Mouse (Mus musculus) retina, postnatal 1 day (tissue): ENCODE data around the gene Usp7.
"Not testable (repeated sequence)": the region's sequence is repeated elsewhere in the genome, so short reads cannot be mapped to it uniquely, and the experiment has no call there.

Experiments used
- DNase-seq: peaks from one replicate; pipeline ENCODE4 v3.0.0-alpha.2; 2012

Usp7 gene

DNA sequence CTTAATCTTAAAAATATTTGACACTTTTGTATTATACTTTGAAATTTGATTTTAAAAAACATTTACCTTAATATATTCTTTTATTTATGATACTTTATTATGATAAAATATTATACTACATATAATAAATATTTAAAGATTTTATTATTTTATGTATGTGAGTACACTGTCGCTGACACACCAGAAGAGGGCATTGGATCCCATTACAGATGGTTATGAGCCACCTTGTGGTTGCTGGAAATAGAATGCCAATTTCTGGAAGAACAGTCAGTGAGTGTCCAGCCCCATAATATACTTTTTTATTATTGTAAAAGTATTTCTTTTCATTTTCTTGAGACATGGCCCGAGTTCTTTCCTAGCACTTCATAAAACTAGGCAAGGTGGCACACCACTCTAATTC is 10.4 kb downstream of the Usp7 start:
- DNase-seq, result no peak

DNA sequence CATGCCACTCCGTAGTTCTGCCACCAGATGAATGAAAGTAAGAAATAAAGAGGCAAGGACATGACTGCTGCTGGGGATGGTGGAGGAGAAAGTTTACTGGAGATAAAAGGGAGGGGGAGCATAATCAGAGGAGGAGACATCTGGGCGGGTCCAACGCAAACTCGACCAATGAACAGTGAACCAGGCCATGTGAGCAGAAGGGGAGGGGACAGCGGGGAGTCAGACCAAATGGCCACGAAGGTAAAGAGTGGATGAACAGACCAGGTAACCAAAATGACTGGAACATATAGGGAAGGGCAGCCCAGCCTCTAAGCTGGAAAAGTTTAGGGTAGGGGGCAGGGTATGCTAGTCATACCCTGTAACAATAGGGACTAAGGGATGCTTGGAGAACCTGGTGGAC is 10.9 kb downstream of the Usp7 start:
- no peak for DNase-seq

DNA sequence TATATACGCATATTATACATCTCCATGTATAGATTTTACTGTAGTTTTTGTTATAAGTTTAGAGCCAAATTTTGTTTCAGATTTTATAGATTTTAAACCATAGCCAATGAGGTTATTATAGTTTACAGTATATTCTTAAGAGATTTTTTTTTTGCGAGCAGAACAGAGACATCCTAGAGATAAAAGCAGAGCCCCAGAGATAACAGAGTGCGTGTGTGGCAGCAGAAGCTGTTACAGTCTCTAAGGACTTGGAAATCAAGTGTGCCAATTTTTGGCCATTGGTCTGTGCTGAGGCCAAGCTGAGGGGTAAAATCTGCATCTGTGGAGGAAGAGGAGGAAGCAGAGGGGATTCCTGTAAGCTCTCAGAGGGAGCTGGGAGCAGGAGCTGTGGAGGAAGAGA is 11.9 kb downstream of the Usp7 start:
- DNase-seq, result no peak

DNA sequence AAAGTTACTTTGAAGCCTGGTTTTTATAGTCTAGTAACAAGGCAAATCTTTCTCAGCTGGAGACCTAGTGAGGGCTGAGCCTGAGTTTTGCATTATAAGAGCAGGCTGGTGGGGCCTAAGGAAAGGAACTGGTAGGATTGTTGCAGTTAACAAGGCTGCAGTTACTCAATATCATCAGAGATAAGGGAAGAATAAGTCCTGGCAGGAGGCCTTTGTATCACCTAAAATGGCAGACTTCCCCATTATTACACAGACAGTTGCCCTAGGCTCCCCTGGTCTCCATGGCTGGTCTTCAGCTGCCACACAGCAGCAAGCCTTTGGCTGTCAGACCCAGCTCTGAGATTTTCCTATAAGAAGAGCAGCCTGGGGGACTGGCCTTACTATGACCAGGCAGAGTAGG is 13.4 kb downstream of the Usp7 start:
- DNase-seq, result no peak

DNA sequence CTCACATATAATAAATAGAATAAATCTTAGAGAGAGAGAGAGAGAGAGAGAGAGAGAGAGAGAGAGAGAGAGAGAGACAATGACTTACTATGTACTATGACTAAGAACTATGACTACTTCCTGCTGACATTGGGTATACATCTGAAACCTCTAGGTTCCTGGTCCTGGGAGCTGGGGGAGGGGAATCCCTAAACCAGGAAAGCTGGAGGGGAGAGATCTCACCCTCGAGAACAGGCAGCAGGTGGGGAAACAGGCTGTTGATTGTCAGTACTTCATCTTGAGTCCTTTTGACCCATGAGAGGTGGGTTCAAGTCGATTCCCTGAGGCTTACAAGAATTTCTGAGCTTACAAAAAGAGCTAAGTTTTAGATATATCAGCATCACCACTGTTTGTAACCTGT is 14.9 kb downstream of the Usp7 start:
- no peak for DNase-seq

DNA sequence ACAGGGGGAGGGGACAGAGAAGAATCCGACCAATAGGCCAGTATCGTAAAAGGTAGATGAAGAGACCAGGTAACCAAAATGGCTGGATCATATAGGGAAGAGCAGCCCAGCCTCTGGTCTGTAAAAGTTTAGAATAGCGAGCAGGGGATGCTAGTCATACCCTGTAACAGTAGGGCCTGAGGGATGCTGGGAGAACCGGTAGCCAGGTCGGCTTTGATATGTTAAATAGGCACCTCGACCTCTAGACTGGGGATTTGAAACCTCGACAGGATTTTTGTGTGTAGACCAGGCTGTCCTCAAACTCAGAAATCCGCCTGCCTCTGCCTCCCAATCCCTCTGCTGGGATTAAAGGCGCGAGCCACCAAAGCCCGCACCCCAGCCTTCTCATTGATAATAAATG is 15.5 kb downstream of the Usp7 start:
- no peak for DNase-seq

DNA sequence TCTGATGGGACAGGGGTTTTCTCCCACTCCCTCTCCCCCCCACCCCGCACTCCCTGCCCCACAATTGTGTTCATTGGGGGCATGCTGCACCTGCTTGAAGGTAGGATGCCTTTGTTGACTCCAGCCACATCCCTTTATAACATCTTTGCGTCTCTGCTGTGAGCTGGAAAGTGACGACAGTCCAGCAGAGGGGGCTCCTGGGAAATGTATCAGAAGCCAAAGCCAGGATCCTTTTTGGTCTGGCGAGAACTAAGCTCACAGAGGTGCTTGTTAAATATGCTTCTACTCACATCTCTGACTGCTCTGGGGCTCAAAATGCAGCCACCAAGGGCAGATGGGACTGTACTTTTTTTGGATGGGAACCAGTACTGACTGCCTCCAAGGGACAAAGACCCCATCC is 21.0 kb downstream of the Usp7 start:
- no peak for DNase-seq

DNA sequence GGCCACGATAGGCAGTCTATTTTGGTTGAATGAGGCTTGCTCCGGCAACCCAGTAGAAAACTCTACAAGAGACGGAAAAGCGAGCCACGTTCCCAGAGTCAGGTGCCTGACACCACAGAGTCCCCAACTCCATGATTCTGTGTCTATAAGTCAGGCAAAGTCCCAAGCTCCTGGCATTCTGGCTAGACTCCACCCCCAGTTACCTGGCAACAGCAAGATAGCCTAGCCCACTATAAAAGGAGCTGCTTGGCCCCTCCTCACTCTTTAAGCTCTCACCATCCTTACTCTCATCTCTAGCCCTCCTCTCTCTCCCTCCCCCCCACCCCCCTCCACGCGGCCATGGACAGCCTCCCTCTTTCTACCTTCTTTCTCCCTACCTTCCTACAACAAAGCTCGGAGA is 21.8 kb downstream of the Usp7 start:
- not testable (repeated sequence) for DNase-seq

DNA sequence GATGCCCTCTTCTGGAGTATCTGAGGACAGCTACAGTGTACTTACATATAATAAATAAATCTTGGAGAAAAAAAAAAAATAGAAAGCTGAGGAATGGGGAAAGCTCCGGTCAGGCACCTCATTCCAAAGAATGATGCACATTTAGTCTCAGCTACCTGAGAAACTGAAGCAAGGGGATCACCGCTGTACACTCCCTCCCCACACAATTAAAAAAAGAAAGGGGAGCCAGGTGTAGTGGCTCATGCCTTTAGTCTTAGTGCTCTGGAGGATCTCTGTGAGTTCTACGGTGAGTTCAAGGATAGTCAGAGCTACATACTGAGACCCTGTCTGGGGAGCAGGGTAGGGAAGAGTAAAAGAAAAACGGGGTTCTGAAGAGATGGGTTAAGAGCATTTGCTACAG is 22.6 kb downstream of the Usp7 start:
- DNase-seq, result peak; percentile 17

DNA sequence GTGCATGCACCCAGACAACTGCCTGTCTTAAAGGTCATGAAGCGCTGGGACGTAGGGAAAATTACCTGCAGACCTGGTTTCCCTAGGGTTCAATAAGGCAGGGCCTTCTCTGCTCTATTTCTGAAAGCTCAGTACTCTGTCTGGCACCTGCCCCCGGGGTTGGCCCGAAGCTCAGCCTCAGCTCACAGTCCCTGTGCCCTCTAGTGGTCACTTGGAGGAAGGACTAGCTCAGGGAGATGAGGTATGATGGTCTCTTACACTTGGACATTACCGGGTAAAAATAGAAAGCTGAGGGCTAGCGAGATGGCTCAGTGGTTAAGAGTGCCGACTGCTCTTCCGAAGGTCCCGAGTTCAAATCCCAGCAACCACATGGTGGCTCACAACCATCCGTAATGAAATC is 23.0 kb downstream of the Usp7 start:
- DNase-seq, result peak; percentile 83

DNA sequence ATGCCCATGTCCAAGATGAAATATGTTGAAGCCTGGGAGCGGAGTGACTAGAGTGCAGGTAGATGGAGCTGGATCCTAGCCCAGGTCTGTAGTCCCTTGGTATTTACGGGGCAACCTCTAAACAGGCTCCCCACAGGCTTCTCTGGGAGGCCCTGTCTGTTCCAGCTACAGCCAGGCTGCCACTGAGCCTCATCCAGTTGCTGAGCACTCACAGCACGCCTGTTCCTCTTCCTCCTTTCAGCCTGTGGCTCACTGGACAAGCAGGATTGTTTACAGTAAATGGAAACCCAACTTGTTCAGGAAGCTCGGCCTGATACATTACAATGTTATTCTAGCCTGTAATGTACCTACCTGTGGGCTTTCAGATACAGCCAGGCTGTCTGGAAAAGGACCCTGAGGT is 23.5 kb downstream of the Usp7 start:
- no peak for DNase-seq

DNA sequence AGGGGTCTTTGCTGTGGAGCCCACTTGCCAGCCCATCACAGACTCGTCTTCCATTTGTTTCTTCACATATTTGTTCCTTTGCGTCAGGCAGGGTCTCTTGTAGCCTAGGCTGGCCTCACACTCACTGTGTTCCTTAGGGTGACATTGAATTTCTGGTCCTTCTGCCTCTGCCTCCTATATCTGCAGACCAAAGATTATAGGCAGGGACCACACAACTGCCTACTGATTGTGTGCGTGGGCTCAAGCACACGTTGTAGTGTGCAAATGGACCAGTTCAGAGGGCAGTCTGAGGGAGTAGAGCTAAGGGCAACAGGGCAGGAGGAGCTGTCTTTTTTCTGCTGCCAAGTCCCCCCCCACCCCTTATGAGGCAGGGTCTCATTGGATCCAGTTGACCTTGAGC is 24.0 kb downstream of the Usp7 start:
- DNase-seq, result no peak

DNA sequence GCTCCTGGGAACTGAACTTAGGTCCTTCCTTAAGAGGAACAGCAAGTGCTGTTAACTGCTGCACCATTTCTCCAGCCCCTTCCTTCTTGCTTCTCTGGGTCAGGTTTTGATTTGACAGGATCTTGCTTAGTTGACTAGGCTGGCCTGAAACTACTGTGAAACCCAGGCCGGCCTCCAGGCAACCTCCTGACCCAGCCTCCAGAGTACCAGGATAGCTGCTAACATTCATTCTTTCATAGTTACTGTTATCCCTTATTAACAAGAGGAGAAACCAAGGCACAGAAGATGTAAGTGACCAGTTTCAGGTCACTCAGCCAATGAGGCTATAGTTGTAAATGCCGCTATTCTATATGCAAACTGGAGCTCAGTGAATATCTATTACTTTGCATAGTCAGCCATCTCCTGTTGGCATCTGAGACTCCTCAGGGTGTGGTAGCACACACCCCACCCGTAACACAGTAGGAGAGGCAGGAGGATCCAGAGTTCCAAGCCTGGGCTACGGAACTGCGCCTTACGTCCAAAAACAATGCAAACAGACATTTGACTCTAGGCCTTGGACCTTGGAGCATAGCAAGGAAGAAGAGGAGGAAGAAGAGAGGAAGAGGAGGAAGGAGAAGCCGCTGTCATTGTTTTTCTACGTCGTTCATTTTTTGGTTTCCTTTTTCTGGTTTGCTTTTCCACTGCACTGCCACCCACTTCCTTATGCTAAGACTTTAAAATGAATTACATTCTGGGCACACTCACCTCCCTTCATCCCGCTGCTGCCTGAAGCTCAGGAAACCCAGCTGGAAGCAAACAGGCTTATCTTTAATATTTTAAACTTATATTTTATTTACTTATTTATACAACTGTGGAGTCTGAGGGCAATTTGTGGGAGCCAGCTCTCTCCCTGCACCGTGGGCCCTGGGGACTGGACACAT is 24.7 kb downstream of the Usp7 start:
- no peak for DNase-seq

DNA sequence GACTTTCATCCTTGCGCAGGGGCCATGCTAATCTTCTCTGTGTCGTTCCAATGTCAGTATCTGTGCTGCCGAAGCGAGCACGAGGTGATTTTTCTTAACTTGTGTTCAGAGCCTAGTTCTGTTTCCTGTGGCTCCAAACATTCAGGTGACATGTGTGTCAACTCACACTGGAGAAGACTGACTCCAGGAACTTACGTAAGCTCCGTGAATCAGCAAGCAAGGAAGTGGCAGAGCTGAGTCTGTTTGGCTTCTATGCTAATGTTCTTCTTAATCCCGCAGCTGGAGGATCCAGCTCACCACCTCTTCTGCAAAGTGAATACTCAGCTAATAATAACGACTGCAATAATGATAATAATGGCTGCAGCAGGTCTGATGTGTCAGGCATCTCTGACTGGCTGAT is 25.9 kb downstream of the Usp7 start:
- DNase-seq, result no peak

DNA sequence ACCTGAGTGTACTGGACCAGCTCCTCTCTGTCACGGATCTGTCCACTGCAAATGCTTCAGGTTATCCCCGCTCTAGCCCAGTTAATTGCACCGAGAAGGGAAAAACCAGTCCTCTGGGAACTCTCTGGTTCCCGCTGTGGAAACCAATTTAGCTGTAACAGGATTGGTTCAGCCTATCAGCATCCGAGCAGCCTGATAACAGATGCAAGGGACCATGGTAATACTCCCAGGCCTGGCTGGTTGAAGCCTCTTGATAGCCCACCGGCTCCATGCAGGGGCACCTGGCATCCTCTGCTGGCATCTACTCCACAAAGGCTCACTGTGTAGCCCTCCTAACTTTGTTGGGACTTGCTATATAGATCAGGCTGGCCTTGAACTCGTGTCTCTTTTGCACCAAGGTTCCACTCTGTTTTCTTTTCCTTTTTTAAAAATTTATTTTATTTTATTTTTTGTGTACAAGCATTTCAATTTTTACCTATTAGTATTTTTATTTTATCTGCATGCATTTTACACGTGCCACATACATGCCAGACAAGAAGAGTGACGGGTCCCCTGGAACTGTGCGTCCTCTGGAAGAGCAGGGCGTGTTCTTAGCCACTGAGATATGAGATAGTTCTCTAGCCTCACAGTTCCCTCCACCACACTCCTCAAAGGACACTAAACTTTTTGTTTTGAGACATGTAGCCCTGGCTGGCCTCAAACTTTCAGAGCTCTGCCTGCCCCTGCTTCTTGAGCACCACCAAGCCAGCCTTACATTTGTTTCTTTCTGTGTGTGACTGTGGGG is 27.8 kb downstream of the Usp7 start:
- no peak for DNase-seq

DNA sequence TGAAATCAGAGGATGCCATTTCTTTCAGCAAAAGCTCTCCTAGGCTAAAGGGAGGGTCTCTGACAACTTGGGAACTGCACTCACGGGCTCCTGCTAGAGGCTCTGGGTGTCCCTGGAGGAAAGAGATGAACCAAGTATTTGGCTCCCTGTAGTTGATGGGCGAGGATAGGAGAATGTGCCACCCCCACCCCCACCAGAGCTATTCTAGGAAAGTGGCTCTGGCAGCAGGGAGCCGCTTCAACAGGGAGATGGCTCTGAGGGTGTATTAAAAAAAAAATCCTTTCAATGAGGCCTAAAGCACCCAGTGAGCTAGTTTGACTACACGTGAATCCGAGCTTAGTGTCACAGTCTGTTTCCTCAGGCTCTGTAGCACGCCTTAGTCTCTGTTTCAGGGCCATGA is 29.1 kb downstream of the Usp7 start:
- no peak for DNase-seq

DNA sequence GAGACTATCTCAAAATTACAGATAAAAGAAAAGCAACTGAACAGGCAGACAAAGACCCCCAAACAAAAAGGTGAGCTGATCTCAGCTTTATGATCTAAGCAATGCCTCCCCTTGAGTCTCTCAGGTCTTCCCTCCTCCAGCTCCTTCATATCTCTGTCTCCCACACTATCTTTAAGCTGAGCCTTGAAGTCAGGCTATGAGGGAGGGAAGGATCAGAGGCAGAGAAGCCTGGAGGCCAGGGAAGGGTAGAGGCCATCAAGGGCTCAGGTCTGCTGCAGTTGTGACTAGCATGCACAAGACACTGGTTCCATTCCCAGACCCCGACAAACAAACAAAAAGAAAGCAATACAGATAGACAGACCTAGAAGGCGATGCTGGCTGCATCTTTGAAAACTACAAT is 30.2 kb downstream of the Usp7 start:
- no peak for DNase-seq

DNA sequence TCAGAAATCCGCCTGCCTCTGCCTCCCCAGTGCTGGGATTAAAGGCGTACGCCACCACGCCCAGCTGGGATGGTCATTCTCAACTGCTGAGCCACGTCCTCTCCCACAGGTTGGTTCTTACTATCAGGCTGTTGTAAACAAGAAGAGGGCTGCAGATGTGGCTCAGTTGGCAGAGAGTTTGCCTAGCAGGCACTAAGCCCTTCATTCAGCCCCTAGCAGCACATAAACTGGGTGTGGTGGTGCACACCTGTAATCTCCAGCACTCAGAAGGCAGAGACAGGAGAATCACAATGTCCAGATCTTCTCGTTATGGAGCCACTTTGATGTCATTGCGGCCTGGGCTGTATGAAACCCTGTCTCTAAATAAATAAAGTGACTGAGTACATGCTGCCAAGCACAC is 31.1 kb downstream of the Usp7 start:
- no peak for DNase-seq

DNA sequence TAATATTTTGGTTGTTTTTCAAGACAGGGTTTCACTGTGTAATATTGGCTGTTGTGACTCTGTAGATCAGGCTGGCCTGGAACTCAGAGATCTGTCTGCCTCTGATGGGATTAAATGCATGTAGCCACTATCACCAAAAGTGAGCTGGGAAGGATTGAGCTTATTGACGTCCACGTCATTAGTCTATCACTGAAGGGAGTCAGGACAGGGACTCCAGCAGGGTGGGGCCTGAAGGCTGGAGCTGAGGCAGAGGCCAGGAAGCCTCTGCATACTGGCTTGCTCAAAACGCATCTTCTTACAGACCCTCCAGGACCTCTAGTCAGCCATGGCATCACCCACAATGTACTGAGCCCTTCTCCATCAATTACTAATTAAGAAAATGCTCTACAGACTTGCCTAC is 33.1 kb downstream of the Usp7 start:
- DNase-seq, result no peak

DNA sequence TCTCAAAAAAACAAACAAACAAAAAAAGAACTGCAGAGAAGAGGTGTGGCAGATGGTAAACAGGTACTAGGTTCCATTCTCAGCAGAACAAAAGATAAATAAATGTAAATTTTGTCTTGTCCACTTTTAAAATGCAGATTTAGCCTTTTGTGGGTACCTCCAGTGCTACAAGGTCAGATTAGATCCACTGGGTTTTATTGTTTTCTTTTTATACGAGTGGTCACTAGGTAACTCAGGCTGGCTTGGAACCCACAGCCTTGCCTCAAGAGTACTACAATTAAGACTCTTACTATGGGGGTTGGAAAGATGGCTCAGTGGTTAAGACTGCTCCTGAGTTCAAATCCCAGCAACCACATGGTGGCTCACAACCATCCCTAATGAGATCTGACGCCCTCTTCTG is 33.9 kb downstream of the Usp7 start:
- no peak for DNase-seq

DNA sequence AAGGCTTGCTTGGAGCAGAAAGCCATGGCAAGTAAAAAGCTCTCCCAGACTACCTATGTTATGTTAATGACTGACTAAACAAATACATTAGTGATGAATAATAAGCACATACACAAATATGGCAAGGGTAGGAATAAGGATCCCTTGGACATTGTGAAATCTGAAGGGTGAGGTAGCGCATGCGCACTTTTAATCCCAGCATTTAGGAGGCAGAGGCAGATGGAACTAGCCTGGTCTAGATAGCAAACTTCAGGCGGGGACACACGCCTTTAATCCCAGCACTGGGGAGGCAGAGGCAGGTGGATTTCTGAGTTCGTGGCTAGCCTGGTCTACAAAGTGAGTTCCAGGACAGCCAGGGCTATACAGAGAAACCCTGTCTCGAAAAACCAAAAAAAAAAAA is 34.5 kb downstream of the Usp7 start:
- DNase-seq, result not testable (repeated sequence)

DNA sequence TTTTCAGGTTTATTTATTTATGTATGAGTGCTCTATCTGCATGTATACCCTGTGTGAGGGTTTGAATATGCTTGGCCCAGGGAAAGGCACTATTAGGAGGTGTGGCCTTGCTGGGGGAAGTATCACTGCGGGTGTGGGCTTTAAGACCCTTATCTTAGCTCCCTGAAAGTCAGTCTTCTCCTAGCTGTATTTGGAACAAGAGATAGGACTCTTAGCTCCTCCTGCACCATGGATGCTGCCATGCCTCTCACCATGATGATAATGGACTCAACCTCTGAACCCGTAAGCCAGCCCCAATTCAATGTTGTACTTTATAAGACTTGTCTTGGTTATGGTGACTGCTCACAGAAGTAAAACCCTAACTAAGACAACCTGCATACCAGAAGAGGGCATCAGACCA is 39.8 kb downstream of the Usp7 start:
- no peak for DNase-seq

DNA sequence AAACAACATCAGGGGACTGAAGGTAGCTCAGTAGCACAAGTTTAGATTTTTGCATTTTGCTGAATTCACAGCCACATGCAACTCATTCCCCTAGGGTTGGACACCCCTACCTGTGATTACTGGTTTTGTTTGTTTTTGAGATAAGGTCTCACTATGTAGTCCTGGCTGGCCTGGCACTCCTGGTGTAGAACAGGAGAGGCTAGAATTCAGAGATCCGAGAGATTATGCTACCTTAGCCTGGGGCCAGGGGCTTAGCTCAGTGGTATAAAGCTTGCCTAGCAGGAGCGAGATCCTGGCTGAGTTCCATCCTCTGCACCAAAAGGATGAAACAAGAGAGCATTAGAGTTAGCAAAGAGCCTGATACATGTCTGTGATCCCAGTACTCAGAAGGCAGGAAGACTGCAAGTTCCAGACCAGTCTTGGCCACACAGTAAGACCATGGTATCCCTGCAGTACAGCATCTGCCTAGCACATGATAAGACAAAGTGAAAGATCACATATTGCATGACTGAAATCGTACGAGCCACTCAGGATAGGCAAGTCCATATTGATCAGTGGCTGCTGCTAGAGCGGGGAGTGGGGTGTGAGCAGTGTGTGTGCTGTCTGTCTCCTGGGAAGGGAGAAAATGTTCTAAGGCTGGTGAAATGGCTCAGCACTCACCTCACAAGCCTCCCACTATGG is 40.4 kb downstream of the Usp7 start:
- DNase-seq, result no peak

DNA sequence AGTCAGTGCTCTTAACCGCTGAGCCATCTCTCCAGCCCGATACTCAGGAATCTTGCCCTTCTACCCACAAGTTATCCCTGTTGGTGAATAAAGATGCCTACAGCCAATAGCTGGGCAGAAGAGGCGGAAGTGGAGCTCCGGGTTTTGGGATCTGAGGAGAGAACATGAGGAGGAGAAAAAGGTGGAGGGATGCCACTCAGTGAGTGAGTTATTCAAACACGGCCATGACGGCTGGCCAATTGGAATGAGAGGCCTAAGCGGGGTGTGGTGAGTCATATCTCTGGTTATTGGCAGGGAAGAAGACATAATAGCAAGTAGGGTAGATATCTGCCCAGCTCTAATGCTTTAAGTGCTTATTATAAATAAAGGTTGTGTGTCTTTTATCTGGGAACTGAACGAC is 43.2 kb downstream of the Usp7 start:
- DNase-seq, result no peak
